ENCODE assay signal across 8 mouse cellular contexts in genomic region chr8:54076791-54077270, GRCm38 (mm10). TPM values are rescaled to one million over a fixed set of nuclear protein-coding genes. Genes with fewer than 3 reads are reported as not detected.
DNase-seq lines count a peak whose midpoint lies in the region; ATAC-seq and TF ChIP-seq lines count a peak whose summit lies in the region.

No protein-coding gene starts in this region.

- H3K9ac ChIP-seq in ES-Bruce4 (ENCODE audit: low read depth, poor library complexity, severe bottlenecking): peak overlapping the region; percentile 97
- peak overlapping the region; percentile 83 for H3K9ac ChIP-seq in embryonic facial prominence, embryonic 13.5 days
- H3K9ac ChIP-seq in neural tube, embryonic 14.5 days (replicated peaks; ENCODE audit: low read depth, low read length): peak overlapping the region; percentile 75

- no peaks in the 10 kb centered on the region for H3K9me3 ChIP-seq in ES-Bruce4 (replicated peaks; ENCODE audit: control insufficient read depth, insufficient read depth, low read length, poor library complexity, severe bottlenecking)
- H3K9me3 ChIP-seq in embryonic facial prominence, embryonic 13.5 days: no peaks in the 10 kb centered on the region
- no peaks in the 10 kb centered on the region for H3K9me3 ChIP-seq in neural tube, embryonic 14.5 days (ENCODE audit: control insufficient read depth, low read length)

- peaks cover 4% of the 10 kb centered on the region for H3K4me1 ChIP-seq in ES-Bruce4 (ENCODE audit: control insufficient read depth, insufficient read depth, low read length)
- peaks cover 14% of the 10 kb centered on the region; the same call in 1 of the 2 replicates for H3K4me1 ChIP-seq in embryonic facial prominence, embryonic 13.5 days
- H3K4me1 ChIP-seq in lung, adult 2 months (ENCODE audit: control insufficient read depth, insufficient read depth, low read length): no peaks in the 10 kb centered on the region; the same call in 1 of the 2 replicates
- no peaks in the 10 kb centered on the region for H3K4me1 ChIP-seq in neural tube, embryonic 14.5 days (ENCODE audit: control insufficient read depth, insufficient read depth, low read length)

- no peak for TF ChIP-seq CTCF in ES-Bruce4 (IDR thresholded peaks at IDR 0.05; ENCODE audit: low read depth, low read length)
- TF ChIP-seq CTCF in lung, adult 2 months (IDR thresholded peaks at IDR 0.05; ENCODE audit: insufficient read depth, low read length): no peak

- H3K4me3 ChIP-seq in ES-Bruce4 (ENCODE audit: low read depth, low read length): peak overlapping the region; percentile 71
- peak overlapping the region; percentile 71 for H3K4me3 ChIP-seq in embryonic facial prominence, embryonic 13.5 days
- H3K4me3 ChIP-seq in lung, adult 2 months (replicated peaks; ENCODE audit: extremely low read depth, low read depth, low read length): peak overlapping the region; percentile 68
- H3K4me3 ChIP-seq in neural tube, embryonic 14.5 days (ENCODE audit: low read depth, low read length): peak overlapping the region; percentile 84

- TF ChIP-seq EP300 in ES-Bruce4 (IDR thresholded peaks at IDR 0.05; ENCODE audit: insufficient read depth, low read depth, low read length): 0 out of 2 replicates have a peak, but pooled peaks have one; percentile 5

- H3K4me2 ChIP-seq in embryonic facial prominence, embryonic 13.5 days: peak overlapping the region; percentile 73
- peak overlapping the region; percentile 81 for H3K4me2 ChIP-seq in neural tube, embryonic 14.5 days (ENCODE audit: low read depth, low read length)

- no peaks in the 10 kb centered on the region; the same call in 1 of the 2 replicates for H3K27me3 ChIP-seq in ES-Bruce4 (ENCODE audit: control insufficient read depth, insufficient read depth, low read length, poor library complexity, severe bottlenecking)
- H3K27me3 ChIP-seq in embryonic facial prominence, embryonic 13.5 days: peaks cover 4% of the 10 kb centered on the region; the same call in 1 of the 2 replicates
- H3K27me3 ChIP-seq in neural tube, embryonic 14.5 days (ENCODE audit: control insufficient read depth, insufficient read depth, low read length): no peaks in the 10 kb centered on the region

- peak; percentile 73 for DNase-seq in adrenal gland, postnatal 25 days
- DNase-seq in heart, postnatal 10 days: peak; percentile 66 to 68
- DNase-seq in kidney, postnatal 36 days: peak; percentile 62 to 82
- no peak for DNase-seq in lung, adult 2 months
- DNase-seq in urinary bladder, postnatal 36 days (ENCODE audit: low spot score in 2 of 2): peak; percentile 6 to 44

- 0% methylated on average over 7 of the region's 28 CpGs for WGBS in embryonic facial prominence, embryonic 13.5 days
- under 1% methylated on average over 28 of the region's 28 CpGs for WGBS in lung, adult 2 months
- WGBS in neural tube, embryonic 14.5 days: 0% methylated on average over 16 of the region's 28 CpGs

- peak; percentile 87 for ATAC-seq in embryonic facial prominence, embryonic 13.5 days (ENCODE audit: insufficient number of reproducible peaks, insufficient read depth, low FRiP score, low TSS enrichment, low read depth)
- peak; percentile 93 for ATAC-seq in neural tube, embryonic 14.5 days (ENCODE audit: low read depth)

- peak overlapping the region; percentile 53 for H3K27ac ChIP-seq in ES-Bruce4 (ENCODE audit: insufficient read depth, low read length)
- H3K27ac ChIP-seq in embryonic facial prominence, embryonic 13.5 days: peak overlapping the region; percentile 80
- H3K27ac ChIP-seq in neural tube, embryonic 14.5 days (ENCODE audit: low read depth, low read length): peak overlapping the region; percentile 48; the same call in 1 of the 2 replicates

- TF ChIP-seq POLR2A in ES-Bruce4 (IDR thresholded peaks at IDR 0.05; ENCODE audit: insufficient read depth, low read length): no peak
- no peak for TF ChIP-seq POLR2A in lung, adult 2 months (IDR thresholded peaks at IDR 0.05; ENCODE audit: borderline replicate concordance, extremely low read depth, low read depth, low read length)

- no peaks in the 10 kb centered on the region for H3K36me3 ChIP-seq in ES-Bruce4 (ENCODE audit: control insufficient read depth, insufficient read depth, low read length, poor library complexity, severe bottlenecking)
- no peaks in the 10 kb centered on the region for H3K36me3 ChIP-seq in embryonic facial prominence, embryonic 13.5 days
- H3K36me3 ChIP-seq in neural tube, embryonic 14.5 days (ENCODE audit: control insufficient read depth, insufficient read depth, low read length): no peaks in the 10 kb centered on the region

- intact Hi-C loops in heart, postnatal 10 days (cut with DNase I): loop anchor here (1.0 to 5.0 kb wide), 4 partner anchors 206 to 414 kb away; no protein-coding TSS in a partner anchor

RNA-seq across cellular contexts. Expression of gene Vegfc, which starts 0.6 kb away (rescaled TPM):
- 0.46 and 0.73 TPM in 2 replicates for polyA plus RNA-seq in ES-Bruce4 (2011; ENCODE audit: insufficient read depth, insufficient read length, low read depth, missing spikeins)
- total RNA-seq in adrenal gland, postnatal 25 days (2021): 8.8 and 13.6 TPM in 2 replicates
- 5.8 and 6.0 TPM in 2 replicates for polyA plus RNA-seq in embryonic facial prominence, embryonic 13.5 days (2015; fragmentation: Nextera tagmentation; extraction: Ambion mirVana)
- 10 to 100 TPM; 11.9 to 13.1 TPM for total RNA-seq in heart, postnatal 10 days (2021)
- polyA plus RNA-seq in lung, adult 2 months (2012; rRNA removed): 5.9 and 8.4 TPM in 2 replicates
- polyA plus RNA-seq in neural tube, embryonic 14.5 days (2014; fragmentation: Nextera tagmentation; extraction: Ambion mirVana): 4.6 and 4.9 TPM in 2 replicates
